Mouse (Mus musculus) ES-E14 (cell line): ENCODE measurements around the gene Aqp9.

Source experiments
- CHD2 ChIP-seq: IDR thresholded peaks from 2 replicates; pipeline ENCODE4 v1.6.1; 2014; ENCODE audit warnings: mild to moderate bottlenecking, low read depth, low read length, inconsistent platforms
- HCFC1 ChIP-seq: IDR thresholded peaks from 2 replicates; pipeline ENCODE4 v1.6.1; 2012; ENCODE audit warnings: low read length, inconsistent platforms, borderline replicate concordance; ENCODE audit not compliant: insufficient read depth
- MAFK ChIP-seq: IDR thresholded peaks from 2 replicates; pipeline ENCODE4 v1.6.1; 2014; ENCODE audit warnings: mild to moderate bottlenecking, low read depth, low read length, inconsistent platforms; ENCODE audit not compliant: insufficient read depth
- ZC3H11A ChIP-seq: IDR thresholded peaks from 2 replicates; pipeline ENCODE4 v1.6.1; 2012; ENCODE audit warnings: low read depth, mild to moderate bottlenecking, inconsistent platforms, low read length, borderline replicate concordance

- TF ChIP-seq CHD2 (no peak), MAFK (no peak), ZC3H11A (no peak), HCFC1 (no peak)
These were observed 10.9 kb upstream of the Aqp9 start for GRCm38 (mm10) chr9:71179276-71179896.
